ENCODE assay signal across 30 mouse cellular contexts in the genomic region with DNA sequence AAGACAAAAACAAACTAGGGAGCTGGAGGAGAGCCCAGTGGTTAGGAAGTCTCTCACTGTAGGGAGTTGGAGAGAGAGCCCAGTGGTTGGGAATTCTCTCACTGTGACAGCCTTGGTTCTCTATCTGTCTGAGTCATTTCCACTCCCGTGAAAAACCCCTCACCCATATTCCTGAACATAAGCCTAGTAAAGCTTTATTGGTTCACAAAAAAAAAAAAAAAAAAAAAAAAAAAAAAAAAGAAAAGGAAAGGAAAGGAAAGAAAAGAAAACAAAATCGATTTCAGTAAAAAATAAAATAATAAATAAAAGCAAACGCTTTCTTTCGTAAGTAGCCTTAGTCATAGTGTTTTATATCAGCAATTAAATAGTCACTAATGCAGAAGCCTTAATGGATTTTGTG.
"Had no signal": no experiment of that assay in that cellular context is flagged by ENCODE, and none has a peak within 500 bp of the region (broad histone marks: within the 10 kb centered on the region; RNA-seq: fewer than 3 reads in every experiment).

No protein-coding gene starts in this region.

- H3K36me3 ChIP-seq: limb, embryonic 10.5 days; limb, embryonic 12.5 days; limb, embryonic 13.5 days; limb, embryonic 15.5 days; liver, embryonic 12.5 days; liver, embryonic 13.5 days; liver, embryonic 15.5 days; lung, embryonic 15.5 days; midbrain, embryonic 10.5 days; midbrain, embryonic 12.5 days; midbrain, embryonic 13.5 days; midbrain, embryonic 15.5 days; neural tube, embryonic 12.5 days had no signal

- H3K27ac ChIP-seq: limb, embryonic 10.5 days; limb, embryonic 12.5 days; limb, embryonic 13.5 days; limb, embryonic 15.5 days; liver, embryonic 12.5 days; liver, embryonic 13.5 days; liver, embryonic 14.5 days; liver, embryonic 15.5 days; lung, embryonic 15.5 days; macrophage; midbrain, embryonic 10.5 days; midbrain, embryonic 12.5 days; midbrain, embryonic 13.5 days; midbrain, embryonic 15.5 days; neural tube, embryonic 12.5 days had no signal

- H3K4me1 ChIP-seq: limb, embryonic 10.5 days; limb, embryonic 12.5 days; limb, embryonic 13.5 days; limb, embryonic 15.5 days; liver, embryonic 12.5 days; liver, embryonic 13.5 days; liver, embryonic 15.5 days; lung, embryonic 15.5 days; midbrain, embryonic 10.5 days; midbrain, embryonic 12.5 days; midbrain, embryonic 15.5 days; neural tube, embryonic 12.5 days had no signal

- H3K4me3 ChIP-seq: limb, embryonic 10.5 days; limb, embryonic 12.5 days; limb, embryonic 13.5 days; limb, embryonic 15.5 days; liver, embryonic 12.5 days; liver, embryonic 13.5 days; liver, embryonic 15.5 days; lung, embryonic 15.5 days; megakaryocyte, embryonic 14.5 days; midbrain, embryonic 10.5 days; midbrain, embryonic 12.5 days; midbrain, embryonic 13.5 days; midbrain, embryonic 15.5 days; neural tube, embryonic 12.5 days had no signal

- H3K9me3 ChIP-seq: limb, embryonic 10.5 days; limb, embryonic 12.5 days; limb, embryonic 15.5 days; liver, embryonic 12.5 days; liver, embryonic 13.5 days; liver, embryonic 15.5 days; lung, embryonic 15.5 days; midbrain, embryonic 10.5 days; midbrain, embryonic 12.5 days; midbrain, embryonic 13.5 days; midbrain, embryonic 15.5 days; neural tube, embryonic 12.5 days had no signal

- H3K4me2 ChIP-seq: limb, embryonic 12.5 days; limb, embryonic 13.5 days; limb, embryonic 15.5 days; liver, embryonic 11.5 days; liver, embryonic 12.5 days; liver, embryonic 13.5 days; liver, embryonic 15.5 days; lung, embryonic 14.5 days; lung, embryonic 15.5 days; midbrain, embryonic 11.5 days; midbrain, embryonic 12.5 days; midbrain, embryonic 13.5 days; midbrain, embryonic 15.5 days; neural tube, embryonic 12.5 days had no signal

- ATAC-seq: liver, embryonic 12.5 days; liver, postnatal 0 days; lung, postnatal 0 days; midbrain, embryonic 15.5 days; midbrain, embryonic 16.5 days had no signal

- DNase-seq: left cerebral cortex, postnatal 4 days; liver; liver, embryonic 13.5 days; liver, postnatal 0 days; lung, adult 18-20 months; lung, adult 2 months; lung, embryonic 14.5 days; lung, postnatal 10 days; lung, postnatal 14 days; lung, postnatal 36 days; lung, postnatal 4 days had no signal

- H3K9ac ChIP-seq: limb, embryonic 12.5 days; limb, embryonic 13.5 days; limb, embryonic 15.5 days; liver, embryonic 12.5 days; liver, embryonic 13.5 days; liver, embryonic 14.5 days; liver, embryonic 15.5 days; liver, postnatal 0 days; lung, embryonic 14.5 days; lung, embryonic 15.5 days; midbrain, embryonic 12.5 days; midbrain, embryonic 13.5 days; midbrain, embryonic 15.5 days; neural tube, embryonic 12.5 days had no signal

- H3K27me3 ChIP-seq: limb, embryonic 12.5 days; limb, embryonic 13.5 days; limb, embryonic 15.5 days; liver, embryonic 12.5 days; liver, embryonic 13.5 days; liver, embryonic 15.5 days; lung, embryonic 15.5 days; megakaryocyte, embryonic 14.5 days; midbrain, embryonic 12.5 days; midbrain, embryonic 13.5 days; midbrain, embryonic 15.5 days; neural tube, embryonic 12.5 days had no signal
